Mouse (Mus musculus): ENCODE measurements around the gene Rest.

Rest gene

DNA sequence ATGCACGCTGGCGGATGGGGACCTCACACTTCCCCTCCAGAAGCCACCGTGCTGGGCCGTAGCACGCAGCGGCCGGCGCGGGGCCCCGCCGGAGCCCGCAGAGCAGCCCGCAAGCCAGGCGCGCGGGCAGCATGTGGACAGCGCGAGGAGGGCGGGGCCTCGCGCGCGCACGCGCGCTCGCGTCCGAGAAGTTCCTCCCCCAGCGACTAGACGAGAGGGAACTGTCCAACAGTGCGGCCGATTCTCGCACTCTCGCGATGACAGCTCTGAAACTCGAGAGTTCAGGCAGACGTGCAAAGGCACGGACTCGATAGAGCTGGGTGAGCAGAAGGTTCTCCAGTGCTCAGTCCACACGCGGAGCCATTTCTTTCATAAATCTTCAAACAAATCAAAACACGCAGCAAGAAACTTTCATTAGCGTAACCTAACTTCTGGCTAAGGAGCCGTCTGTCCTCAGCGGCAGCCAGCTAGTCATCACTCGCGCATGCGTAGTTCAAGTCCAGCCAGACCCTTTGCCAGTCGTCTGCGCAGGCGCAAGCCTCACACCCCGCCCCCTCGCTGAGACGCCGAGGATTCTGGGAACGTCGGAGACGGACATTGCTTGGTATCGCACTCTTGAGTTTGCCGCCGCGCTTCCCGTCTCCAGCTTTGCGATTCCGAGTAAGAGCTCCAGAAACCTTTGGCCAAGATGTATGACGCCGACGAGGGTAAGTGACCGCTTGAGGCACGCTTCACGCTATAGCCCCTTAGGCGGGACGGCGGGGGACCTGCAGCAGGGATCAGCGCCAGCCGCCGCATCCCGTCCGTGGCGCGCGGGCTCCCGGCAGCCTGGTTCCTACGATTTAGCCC is 44.9 kb downstream of the Rest start, which contains the start of the genes Noa1 and Polr2b:
Gene Noa1, minus strand, starts transcription at position 161 of the 849 bp plus-strand sequence.
Gene Polr2b, plus strand, starts transcription at position 224 of the 849 bp plus-strand sequence.
- DNase-seq: peak; percentile 99

DNA sequence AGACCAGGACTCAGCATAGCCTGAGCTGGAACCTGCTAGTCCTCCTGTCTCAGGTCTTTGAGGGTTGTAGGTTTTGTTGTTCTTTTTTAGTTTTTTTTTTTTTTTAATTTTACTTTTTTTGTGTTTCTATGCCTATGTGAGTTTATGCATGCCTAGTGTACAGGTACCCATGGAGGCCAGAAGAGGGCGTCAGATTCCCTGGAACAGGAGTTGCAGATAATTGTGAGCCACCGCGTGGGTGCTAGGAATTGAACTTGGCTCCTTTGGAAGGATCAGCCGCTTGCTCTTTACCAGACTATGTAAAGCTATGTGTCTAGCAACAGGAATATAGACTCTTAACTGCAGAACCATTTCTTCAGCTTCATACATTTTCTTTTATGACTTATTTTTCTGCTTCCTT is 48.9 kb downstream of the Rest start:
- DNase-seq: no peak

DNA sequence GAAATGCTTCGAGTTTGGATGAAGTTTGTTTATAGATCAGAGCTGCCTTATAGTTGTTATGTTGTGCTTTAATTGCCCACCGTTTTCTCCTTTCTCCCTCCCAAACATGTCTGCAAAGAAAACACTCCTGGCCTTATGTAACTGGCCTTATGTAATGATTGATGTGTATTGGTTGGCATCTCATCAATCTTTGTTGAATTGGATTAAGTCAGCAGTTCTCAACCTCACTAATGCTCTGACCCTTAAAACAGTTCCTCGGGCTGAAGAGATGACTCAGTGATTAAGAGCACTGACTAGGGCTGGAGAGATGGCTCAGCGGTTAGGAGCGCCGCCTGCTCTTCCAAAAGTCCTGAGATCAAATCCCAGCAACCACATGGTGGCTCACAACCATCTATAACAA is 49.7 kb downstream of the Rest start:
- DNase-seq: no peak

DNA sequence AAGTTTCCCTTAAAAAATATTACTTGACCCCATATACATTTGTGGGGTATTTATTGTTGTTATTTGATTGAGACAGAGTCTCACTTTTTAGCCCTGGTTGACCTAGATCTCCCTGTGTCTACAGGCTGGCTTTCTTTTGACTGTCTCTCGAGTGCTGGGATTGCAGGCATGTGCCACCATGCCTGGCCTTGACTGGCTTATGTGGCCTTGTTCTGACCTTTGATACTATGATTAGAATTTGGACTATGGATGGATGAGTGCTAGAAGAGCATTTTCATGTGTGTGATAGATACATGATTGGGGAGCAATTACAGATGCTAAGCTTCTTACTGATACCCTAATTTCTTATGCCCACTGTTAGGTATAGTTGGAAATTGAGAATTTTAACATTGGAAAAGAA is 59.6 kb downstream of the Rest start:
- DNase-seq: no peak

DNA sequence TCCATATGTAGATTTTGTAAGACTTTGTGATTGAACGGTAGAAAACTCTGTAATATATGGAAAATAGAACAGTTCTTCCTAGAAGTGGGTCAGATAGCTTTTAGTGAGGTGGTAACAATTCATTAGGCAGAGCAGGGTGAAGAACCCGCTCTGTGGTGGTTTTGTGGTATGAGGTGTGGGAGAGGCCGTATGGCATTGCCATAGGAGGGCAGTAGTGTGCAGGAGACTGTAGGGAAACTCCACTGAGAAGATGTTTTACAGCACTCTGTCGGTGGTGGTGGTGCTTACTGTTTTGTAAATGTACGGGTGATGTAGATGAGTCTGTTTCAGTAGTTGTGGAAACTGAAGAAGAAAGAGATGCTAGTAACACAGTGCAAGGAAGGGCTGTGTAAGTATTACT is 64.9 kb downstream of the Rest start:
- no peak for DNase-seq

Measured in lung, postnatal 14 days (tissue).